Mouse (Mus musculus): ENCODE data around the gene Krt86. TPM values are rescaled to one million over a fixed set of nuclear protein-coding genes. Genes with fewer than 3 reads are reported as not detected.

Gene Krt86
- polyA plus RNA-seq (2012; fragmentation: generic; extraction: Trizol): not detected

- H3K4me2 ChIP-seq (ENCODE audit: low read depth): no peak within 1 kb of the TSS
- no peak within 1 kb of the TSS for H3ac ChIP-seq (ENCODE audit: control insufficient read depth, insufficient read length)
- no peak within 1 kb of the TSS for H3K4me3 ChIP-seq
- TF ChIP-seq REST (IDR thresholded peaks at IDR 0.05; ENCODE audit: insufficient read depth, insufficient read length) (peak; percentile 94), SRF (IDR thresholded peaks at IDR 0.05; ENCODE audit: control insufficient read depth, insufficient read length, low read depth) (no peak)
- H3K36me3 ChIP-seq (ENCODE audit: control insufficient read depth, insufficient read depth): no peaks in the 10 kb centered on the region
- no peaks in the 10 kb centered on the region for H3K27me3 ChIP-seq (ENCODE audit: control insufficient read depth, insufficient read depth, insufficient read length)
- no peaks in the 10 kb centered on the region for H3K79me2 ChIP-seq (ENCODE audit: control insufficient read depth, insufficient read depth)
These were observed at the start of gene Krt86 for GRCm38 (mm10) chr15:101472952-101473528. Krt86 (plus strand) TSS chr15:101473478.

DNA sequence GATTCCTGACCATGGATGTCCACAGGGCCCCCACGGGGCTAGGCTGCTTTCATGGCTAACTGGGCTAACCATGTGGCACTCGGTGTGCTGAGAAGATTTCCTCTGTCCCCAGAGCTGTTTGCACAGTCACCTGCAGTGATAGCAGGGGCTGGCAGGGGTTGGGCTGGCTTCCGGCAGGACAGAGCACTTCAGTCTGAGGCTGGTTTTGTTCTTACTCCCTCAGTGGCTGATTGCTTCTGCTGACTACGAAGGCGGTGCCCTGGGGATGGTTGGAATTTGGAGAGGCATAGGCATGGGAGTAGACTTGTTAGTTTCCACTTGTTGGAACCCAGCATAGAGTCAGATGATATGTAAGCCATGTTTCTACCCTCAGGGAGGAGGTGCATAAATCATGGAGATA, 48.4 kb upstream of the Krt86 start:
- no peak for TF ChIP-seq MYOD1 (IDR thresholded peaks at IDR 0.05; ENCODE audit: control insufficient read depth in 1 of 3, insufficient read length in 2 of 3, low read depth in 2 of 3)
- no peak for TF ChIP-seq POLR2AphosphoS2 (IDR thresholded peaks at IDR 0.05; ENCODE audit: insufficient read length, low read depth)
- no peak for TF ChIP-seq TCF12 (IDR thresholded peaks at IDR 0.05; ENCODE audit: insufficient read depth, poor library complexity, severe bottlenecking)
- TF ChIP-seq E2F4 (IDR thresholded peaks at IDR 0.05; ENCODE audit: insufficient read depth): no peak
- no peak for TF ChIP-seq POLR2A (IDR thresholded peaks at IDR 0.05; ENCODE audit: insufficient read length, low read depth)
- no peak for TF ChIP-seq TCF3 (IDR thresholded peaks at IDR 0.05; ENCODE audit: insufficient read length, low read depth)
- no peak for TF ChIP-seq MYOG (IDR thresholded peaks at IDR 0.05; ENCODE audit: control insufficient read depth in 1 of 3, insufficient read depth in 1 of 3, insufficient read length in 2 of 3, low read depth in 2 of 3)
- TF ChIP-seq REST (IDR thresholded peaks at IDR 0.05; ENCODE audit: insufficient read depth, insufficient read length): no peak
- no peak for TF ChIP-seq SRF (IDR thresholded peaks at IDR 0.05; ENCODE audit: control insufficient read depth, insufficient read length, low read depth)
- no peak for TF ChIP-seq USF1 (IDR thresholded peaks at IDR 0.05; ENCODE audit: low read depth)
- no peak for TF ChIP-seq MAX (IDR thresholded peaks at IDR 0.05; ENCODE audit: low read depth)
- Histone ChIP-seq H3K27me3 (ENCODE audit: control insufficient read depth, insufficient read depth, insufficient read length) (peaks cover 57% of the 10 kb centered on the region), H3ac (ENCODE audit: control insufficient read depth, insufficient read length) (no peak overlapping the region)

GRCm38 (mm10) chr15:101436611-101437010, 36.7 kb upstream of the Krt86 start:
- Histone ChIP-seq H3K79me2 (ENCODE audit: control insufficient read depth, insufficient read depth) (no peaks in the 10 kb centered on the region), H3K4me2 (ENCODE audit: low read depth) (no peak overlapping the region), H3K4me3 (no peak overlapping the region), H3K36me3 (ENCODE audit: control insufficient read depth, insufficient read depth) (no peaks in the 10 kb centered on the region), H3K27me3 (ENCODE audit: control insufficient read depth, insufficient read depth, insufficient read length) (peaks cover 76% of the 10 kb centered on the region), H3ac (ENCODE audit: control insufficient read depth, insufficient read length) (no peak overlapping the region)
- TF ChIP-seq USF1 (IDR thresholded peaks at IDR 0.05; ENCODE audit: low read depth) (no peak), SRF (IDR thresholded peaks at IDR 0.05; ENCODE audit: control insufficient read depth, insufficient read length, low read depth) (no peak), TCF12 (IDR thresholded peaks at IDR 0.05; ENCODE audit: insufficient read depth, poor library complexity, severe bottlenecking) (no peak), POLR2AphosphoS2 (IDR thresholded peaks at IDR 0.05; ENCODE audit: insufficient read length, low read depth) (no peak), REST (IDR thresholded peaks at IDR 0.05; ENCODE audit: insufficient read depth, insufficient read length) (no peak), MYOG (IDR thresholded peaks at IDR 0.05; ENCODE audit: control insufficient read depth in 1 of 3, insufficient read depth in 1 of 3, insufficient read length in 2 of 3, low read depth in 2 of 3) (no peak), E2F4 (IDR thresholded peaks at IDR 0.05; ENCODE audit: insufficient read depth) (no peak), TCF3 (IDR thresholded peaks at IDR 0.05; ENCODE audit: insufficient read length, low read depth) (no peak), MYOD1 (IDR thresholded peaks at IDR 0.05; ENCODE audit: control insufficient read depth in 1 of 3, insufficient read length in 2 of 3, low read depth in 2 of 3) (no peak), MAX (IDR thresholded peaks at IDR 0.05; ENCODE audit: low read depth) (no peak), CEBPB (IDR thresholded peaks at IDR 0.05; ENCODE audit: insufficient read depth, poor library complexity, severe bottlenecking) (no peak), POLR2A (IDR thresholded peaks at IDR 0.05; ENCODE audit: insufficient read length, low read depth) (no peak)

More for the DNA sequence above, 48.4 kb upstream of the Krt86 start:
- no peak overlapping the region for H3K4me2 ChIP-seq (ENCODE audit: low read depth)
- H3K4me3 ChIP-seq: no peak overlapping the region
- no peaks in the 10 kb centered on the region for H3K36me3 ChIP-seq (ENCODE audit: control insufficient read depth, insufficient read depth)
- H3K79me2 ChIP-seq (ENCODE audit: control insufficient read depth, insufficient read depth): no peaks in the 10 kb centered on the region

DNA sequence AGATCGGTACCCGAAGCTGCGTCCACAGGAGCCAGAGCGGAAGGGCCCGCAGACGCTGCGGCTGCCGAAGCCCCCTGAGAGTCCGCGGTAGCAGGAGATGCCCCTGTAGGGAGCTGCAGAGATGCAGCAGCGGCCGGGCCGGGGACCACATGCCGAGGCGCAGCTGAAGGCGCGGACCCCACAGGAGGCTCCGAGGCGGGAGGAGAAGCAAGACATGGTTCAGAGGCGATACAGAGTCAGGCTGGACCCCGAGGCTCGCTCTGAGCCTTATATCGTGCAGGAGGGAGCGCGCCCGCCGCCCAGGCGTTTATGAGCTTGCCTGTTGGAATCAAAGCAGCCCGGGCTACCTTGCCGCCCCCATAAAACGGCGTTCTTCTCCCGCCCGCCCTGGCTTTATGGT, 34.7 kb upstream of the Krt86 start, which contains the start of gene Krt87:
Gene Krt87 (minus strand): TSS at position 250 of the 400 bp plus-strand sequence.
- peaks cover 64% of the 10 kb centered on the region for H3K27me3 ChIP-seq (ENCODE audit: control insufficient read depth, insufficient read depth, insufficient read length)
- TF ChIP-seq USF1 (IDR thresholded peaks at IDR 0.05; ENCODE audit: low read depth) (no peak), POLR2AphosphoS2 (IDR thresholded peaks at IDR 0.05; ENCODE audit: insufficient read length, low read depth) (no peak), MYOD1 (IDR thresholded peaks at IDR 0.05; ENCODE audit: control insufficient read depth in 1 of 3, insufficient read length in 2 of 3, low read depth in 2 of 3) (no peak), REST (IDR thresholded peaks at IDR 0.05; ENCODE audit: insufficient read depth, insufficient read length) (no peak), TCF3 (IDR thresholded peaks at IDR 0.05; ENCODE audit: insufficient read length, low read depth) (no peak), CEBPB (IDR thresholded peaks at IDR 0.05; ENCODE audit: insufficient read depth, poor library complexity, severe bottlenecking) (no peak), MYOG (IDR thresholded peaks at IDR 0.05; ENCODE audit: control insufficient read depth in 1 of 3, insufficient read depth in 1 of 3, insufficient read length in 2 of 3, low read depth in 2 of 3) (no peak), POLR2A (IDR thresholded peaks at IDR 0.05; ENCODE audit: insufficient read length, low read depth) (no peak), SRF (IDR thresholded peaks at IDR 0.05; ENCODE audit: control insufficient read depth, insufficient read length, low read depth) (no peak), E2F4 (IDR thresholded peaks at IDR 0.05; ENCODE audit: insufficient read depth) (no peak), MAX (IDR thresholded peaks at IDR 0.05; ENCODE audit: low read depth) (no peak), TCF12 (IDR thresholded peaks at IDR 0.05; ENCODE audit: insufficient read depth, poor library complexity, severe bottlenecking) (no peak)

GRCm38 (mm10) chr15:101440837-101441236, 32.4 kb upstream of the Krt86 start:
- Histone ChIP-seq H3K4me3 (no peak overlapping the region), H3K79me2 (ENCODE audit: control insufficient read depth, insufficient read depth) (no peaks in the 10 kb centered on the region), H3ac (ENCODE audit: control insufficient read depth, insufficient read length) (no peak overlapping the region), H3K36me3 (ENCODE audit: control insufficient read depth, insufficient read depth) (no peaks in the 10 kb centered on the region), H3K27me3 (ENCODE audit: control insufficient read depth, insufficient read depth, insufficient read length) (peaks cover 43% of the 10 kb centered on the region), H3K4me2 (ENCODE audit: low read depth) (no peak overlapping the region)
- no peak for TF ChIP-seq MAX (IDR thresholded peaks at IDR 0.05; ENCODE audit: low read depth)
- no peak for TF ChIP-seq SRF (IDR thresholded peaks at IDR 0.05; ENCODE audit: control insufficient read depth, insufficient read length, low read depth)
- no peak for TF ChIP-seq MYOD1 (IDR thresholded peaks at IDR 0.05; ENCODE audit: control insufficient read depth in 1 of 3, insufficient read length in 2 of 3, low read depth in 2 of 3)
- TF ChIP-seq REST (IDR thresholded peaks at IDR 0.05; ENCODE audit: insufficient read depth, insufficient read length): no peak
- TF ChIP-seq TCF3 (IDR thresholded peaks at IDR 0.05; ENCODE audit: insufficient read length, low read depth): no peak
- no peak for TF ChIP-seq E2F4 (IDR thresholded peaks at IDR 0.05; ENCODE audit: insufficient read depth)
- no peak for TF ChIP-seq MYOG (IDR thresholded peaks at IDR 0.05; ENCODE audit: control insufficient read depth in 1 of 3, insufficient read depth in 1 of 3, insufficient read length in 2 of 3, low read depth in 2 of 3)
- no peak for TF ChIP-seq POLR2AphosphoS2 (IDR thresholded peaks at IDR 0.05; ENCODE audit: insufficient read length, low read depth)
- no peak for TF ChIP-seq CEBPB (IDR thresholded peaks at IDR 0.05; ENCODE audit: insufficient read depth, poor library complexity, severe bottlenecking)
- TF ChIP-seq POLR2A (IDR thresholded peaks at IDR 0.05; ENCODE audit: insufficient read length, low read depth): no peak
- TF ChIP-seq TCF12 (IDR thresholded peaks at IDR 0.05; ENCODE audit: insufficient read depth, poor library complexity, severe bottlenecking): no peak
- TF ChIP-seq USF1 (IDR thresholded peaks at IDR 0.05; ENCODE audit: low read depth): no peak

More for the DNA sequence above, 34.7 kb upstream of the Krt86 start, which contains the start of gene Krt87:
- Histone ChIP-seq H3K36me3 (ENCODE audit: control insufficient read depth, insufficient read depth) (no peaks in the 10 kb centered on the region), H3K79me2 (ENCODE audit: control insufficient read depth, insufficient read depth) (no peaks in the 10 kb centered on the region), H3K4me2 (ENCODE audit: low read depth) (no peak within 1 kb of the TSS), H3K4me3 (no peak within 1 kb of the TSS), H3ac (ENCODE audit: control insufficient read depth, insufficient read length) (no peak within 1 kb of the TSS)

All from myocyte (in vitro differentiated cells).